Mouse (Mus musculus) spleen, adult 2 months (tissue): ENCODE data around the gene Tada1.

Experiments
- CTCF ChIP-seq: fragments of 200-500 bp; IDR thresholded peaks from 2 replicates; pipeline ENCODE4 v1.5.1; 2011; ENCODE audit warnings: mild to moderate bottlenecking, inconsistent platforms; ENCODE audit not compliant: insufficient read depth, insufficient read length, insufficient replicate concordance; ENCODE audit errors: extremely low read depth
- POLR2A ChIP-seq: fragments of 200-500 bp; IDR thresholded peaks from 2 replicates; pipeline ENCODE4 v1.6.1; 2011; ENCODE audit warnings: low read depth, low read length, inconsistent platforms

DNA sequence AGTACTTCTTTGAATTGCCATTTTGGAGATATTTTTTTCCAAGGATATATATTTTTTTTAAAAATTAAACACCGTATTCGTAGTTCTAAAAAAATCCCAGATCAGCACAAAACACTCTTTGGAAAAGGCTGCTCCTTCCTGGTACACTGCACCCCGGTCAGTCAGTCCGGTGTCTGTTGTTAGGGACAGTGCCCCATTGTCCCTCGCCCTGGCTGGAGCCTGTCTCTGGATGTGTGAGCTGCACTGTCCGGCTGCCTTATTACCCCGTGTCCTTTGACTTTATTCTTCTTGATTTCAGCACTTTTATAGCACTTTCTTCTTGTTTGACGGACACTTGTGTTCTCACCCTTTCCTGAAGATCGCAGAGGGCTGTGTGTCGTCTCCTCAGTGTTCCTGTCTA is 5.7 kb downstream of the Tada1 start:
- TF ChIP-seq POLR2A: no peak
- no peak for TF ChIP-seq CTCF
